Mouse (Mus musculus) liver, embryonic 14.5 days (tissue): Measurements from ENCODE around the gene Slc6a12. TPM values are rescaled to one million over a fixed set of nuclear protein-coding genes. Genes with fewer than 3 reads are reported as not detected.

ENCODE experiments used
- ATAC-seq: fragments of 200-750 bp; cut with Nextera tagmentation; 2 replicates; pipeline ENCODE4 v1.8.0; 2017; ENCODE audit warnings: moderate number of reproducible peaks, mild to moderate bottlenecking, moderate library complexity; ENCODE audit not compliant: insufficient read depth
- DNase-seq, 3 experiments: peaks; one replicate each; pipeline ENCODE4 v3.0.0-alpha.2; 2012 to 2013; ENCODE audit warnings: low read depth in 3 of 3, low spot score in 3 of 3
- H3K27ac ChIP-seq: fragments of 300-500 bp; sonication (generic); 2 replicates; pipeline ENCODE4 v1.5.1; 2014; ENCODE audit warnings: moderate library complexity, mild to moderate bottlenecking, control low read depth, inconsistent platforms
- H3K27me3 ChIP-seq: fragments of 300-500 bp; sonication (generic); 2 replicates; pipeline ENCODE4 v1.6.1; 2014; ENCODE audit warnings: mild to moderate bottlenecking, low read length, moderate library complexity; ENCODE audit not compliant: control insufficient read depth, insufficient read depth
- H3K36me3 ChIP-seq: fragments of 300-500 bp; sonication (generic); replicated peaks from 2 replicates; pipeline ENCODE4 v1.6.1; 2014; ENCODE audit warnings: low read depth; ENCODE audit not compliant: control insufficient read depth, insufficient read depth
- H3K4me1 ChIP-seq, 2 experiments: fragments of 200-500 bp in 1 of 2; fragments of 300-500 bp in 1 of 2; sonication (generic) in 1 of 2; replicated peaks; 2 replicates each; pipeline ENCODE4 v1.6.1; 2012 to 2014; ENCODE audit warnings: antibody characterized with exemption in 1 of 2, inconsistent platforms in 1 of 2, low read length in 1 of 2; ENCODE audit not compliant: control insufficient read depth in 2 of 2, insufficient read depth in 2 of 2
- H3K4me2 ChIP-seq: fragments of 300-500 bp; sonication (generic); 2 replicates; pipeline ENCODE4 v1.6.1; 2014; ENCODE audit warnings: low read depth, mild to moderate bottlenecking, control low read depth, moderate library complexity
- H3K4me3 ChIP-seq, 2 experiments: fragments of 200-500 bp in 1 of 2; fragments of 300-500 bp in 1 of 2; sonication (generic) in 1 of 2; 2 replicates each; pipeline ENCODE4 v1.5.1; 2012 to 2014; ENCODE audit warnings: low read depth in 2 of 2, low read length in 2 of 2, mild to moderate bottlenecking in 2 of 2, control low read depth in 1 of 2, inconsistent platforms in 1 of 2, moderate library complexity in 1 of 2; ENCODE audit not compliant: insufficient read depth in 1 of 2
- H3K9ac ChIP-seq: fragments of 300-500 bp; sonication (generic); replicated peaks from 2 replicates; pipeline ENCODE4 v1.6.1; 2014; ENCODE audit warnings: mild to moderate bottlenecking, control low read depth, moderate library complexity
- H3K9me3 ChIP-seq: fragments of 300-500 bp; sonication (generic); 2 replicates; pipeline ENCODE4 v1.6.1; 2016; ENCODE audit warnings: low read length, mixed read lengths; ENCODE audit not compliant: control insufficient read depth
- CTCF ChIP-seq: IDR thresholded peaks from 2 replicates; pipeline ENCODE4 v1.5.1; 2016; ENCODE audit warnings: antibody characterized with exemption, low read depth, control low read depth
- EP300 ChIP-seq: IDR thresholded peaks from 2 replicates; pipeline ENCODE4 v1.6.1; 2016; ENCODE audit warnings: antibody characterized with exemption, low read depth
- WGBS: fragments of 180-500 bp; shearing (Covaris S2); extraction: QIAGEN DNeasy Blood & Tissue Kit; methylation state at CpG from one replicate; pipeline ENCODE4 v1.1.7; 2014; ENCODE audit not compliant: insufficient replicate concordance; 5-methylcytosine and 5-hydroxymethylcytosine counted together
- polyA plus RNA-seq, 2 experiments: library from polyadenylated mRNA; depleted of rRNA in 1 of 2; stranded (reverse) in 1 of 2; unstranded in 1 of 2; fragments of >200 nt; fragmentation: Nextera tagmentation in 1 of 2; extraction: Ambion mirVana in 1 of 2; gene quantifications; 2 replicates each; pipeline versions ENCODE4 v1.2.1 to v1.2.3; 2012 to 2014

Gene Slc6a12
- polyA plus RNA-seq, 2 experiments, result 1.3 to 2.0 TPM

- Histone ChIP-seq H3K36me3 (no peaks in the 10 kb centered on the region), H3K4me1 (no peaks in the 10 kb centered on the region), H3K9me3 (no peaks in the 10 kb centered on the region), H3K4me2 (no peak overlapping the region), H3K4me3 (no peak overlapping the region), H3K27ac (no peak overlapping the region), H3K9ac (no peak overlapping the region), H3K27me3 (no peaks in the 10 kb centered on the region)
- whole genome bisulfite sequencing, result 60% methylated on average over 9 of the region's 9 CpGs
- ATAC-seq, result no peak
- DNase-seq, result no peak
- TF ChIP-seq CTCF, result no peak
- no peak for TF ChIP-seq EP300
These were observed 20.3 kb upstream of the Slc6a12 start for GRCm38 (mm10) chr6:121322381-121323110.

- Histone ChIP-seq H3K27ac (no peak overlapping the region), H3K9ac (no peak overlapping the region), H3K36me3 (no peaks in the 10 kb centered on the region), H3K4me1 (0 out of 4 replicates have a peak, but pooled peaks cover 0 to 4% of the 10 kb centered on the region in 2 experiments), H3K4me3 (no peak overlapping the region), H3K27me3 (no peaks in the 10 kb centered on the region), H3K9me3 (no peaks in the 10 kb centered on the region), H3K4me2 (no peak overlapping the region)
- WGBS, result 51% methylated on average over 3 of the region's 3 CpGs
- TF ChIP-seq EP300, result no peak
- TF ChIP-seq CTCF, result no peak
- ATAC-seq, result no peak
- DNase-seq, result no peak
These were observed 17.6 kb upstream of the Slc6a12 start for GRCm38 (mm10) chr6:121325298-121325697.

DNA sequence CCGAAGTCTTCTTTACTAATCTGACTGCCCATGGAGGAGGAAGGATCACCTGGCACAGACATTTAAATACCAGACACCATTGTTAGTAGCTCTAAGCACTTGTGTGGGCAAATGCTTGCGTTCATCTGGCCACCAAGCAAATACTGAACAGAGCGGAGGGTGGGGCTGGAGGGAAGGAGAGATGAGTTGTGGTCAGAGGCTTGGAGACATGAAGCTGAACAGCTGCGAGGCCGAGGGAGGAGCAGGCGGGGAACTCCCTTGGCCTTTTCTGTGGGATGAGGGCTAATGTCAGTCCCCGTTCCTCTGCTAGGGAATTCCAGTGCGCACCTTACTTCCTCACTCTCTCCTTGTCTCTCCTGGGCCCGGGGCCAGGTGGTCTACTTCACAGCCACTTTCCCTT is 17.1 kb upstream of the Slc6a12 start:
- DNase-seq, result no peak
- Histone ChIP-seq H3K36me3 (no peaks in the 10 kb centered on the region), H3K27me3 (no peaks in the 10 kb centered on the region), H3K4me3 (no peak overlapping the region), H3K4me1 (0 out of 4 replicates have a peak, but pooled peaks cover 0 to 4% of the 10 kb centered on the region in 2 experiments), H3K9me3 (no peaks in the 10 kb centered on the region), H3K4me2 (no peak overlapping the region), H3K27ac (no peak overlapping the region), H3K9ac (no peak overlapping the region)
- TF ChIP-seq CTCF, result no peak
- no peak for TF ChIP-seq EP300
- ATAC-seq, result no peak
- WGBS, result 47% methylated on average over 9 of the region's 9 CpGs

DNA sequence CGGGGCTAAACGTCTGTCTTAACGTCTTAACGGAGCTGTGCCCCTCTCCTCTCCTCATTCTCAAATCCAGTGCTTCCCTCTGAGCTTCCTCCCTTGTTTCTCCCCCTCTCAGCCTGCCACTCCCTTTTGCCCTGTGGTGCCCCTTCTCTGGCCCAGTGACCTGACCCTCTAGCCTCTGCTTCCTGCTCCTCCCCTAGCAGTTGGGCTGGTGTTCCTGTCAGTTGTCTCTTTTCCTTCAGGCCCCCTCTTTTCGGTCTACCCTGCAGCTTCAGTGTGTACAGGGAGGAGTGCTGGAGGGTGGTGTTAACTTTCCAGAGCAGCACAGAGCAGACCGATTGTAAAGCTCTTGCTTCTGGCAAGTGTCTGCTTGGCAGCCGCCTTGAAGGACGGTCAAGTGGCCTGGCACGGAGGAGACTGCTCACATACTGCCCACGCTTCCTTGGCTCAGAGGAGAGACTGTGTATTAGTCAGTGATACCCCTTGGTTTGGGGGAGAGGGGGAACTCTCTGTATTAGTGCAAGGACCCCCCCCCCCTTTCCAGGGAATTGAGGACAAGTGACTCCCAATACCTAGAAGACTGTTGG is 16.3 kb upstream of the Slc6a12 start:
- Histone ChIP-seq H3K27me3 (no peaks in the 10 kb centered on the region), H3K4me3 (no peak overlapping the region), H3K27ac (no peak overlapping the region), H3K4me2 (no peak overlapping the region), H3K9me3 (no peaks in the 10 kb centered on the region), H3K9ac (no peak overlapping the region), H3K4me1 (0 out of 4 replicates have a peak, but pooled peaks cover 0 to 4% of the 10 kb centered on the region in 2 experiments), H3K36me3 (no peaks in the 10 kb centered on the region)
- no peak for TF ChIP-seq CTCF
- no peak for TF ChIP-seq EP300
- WGBS, result 41% methylated on average over 10 of the region's 10 CpGs
- ATAC-seq (no peak), DNase-seq (no peak)

GRCm38 (mm10) chr6:121328417-121328884 is 14.4 kb upstream of the Slc6a12 start:
- Histone ChIP-seq H3K4me1 (0 out of 4 replicates have a peak, but pooled peaks cover 0 to 4% of the 10 kb centered on the region in 2 experiments), H3K27ac (no peak overlapping the region), H3K36me3 (no peaks in the 10 kb centered on the region), H3K9ac (no peak overlapping the region), H3K4me2 (no peak overlapping the region), H3K4me3 (no peak overlapping the region), H3K27me3 (no peaks in the 10 kb centered on the region), H3K9me3 (no peaks in the 10 kb centered on the region)
- ATAC-seq, result no peak
- no peak for TF ChIP-seq EP300
- TF ChIP-seq CTCF, result no peak
- 64% methylated on average over 9 of the region's 9 CpGs for WGBS
- DNase-seq, result no peak
